Mouse (Mus musculus) testis, adult 2 months (tissue): ENCODE data around the gene Tmco5b. TPM values are rescaled to one million over a fixed set of nuclear protein-coding genes. Genes with fewer than 3 reads are reported as not detected.

Experiments
- H3K27ac ChIP-seq: fragments of 200-500 bp; 2 replicates; pipeline ENCODE4 v1.5.1; 2012; ENCODE audit warnings: low read depth, low read length; ENCODE audit not compliant: control insufficient read depth, insufficient read depth
- H3K27me3 ChIP-seq: fragments of 200-500 bp; 2 replicates; pipeline ENCODE4 v1.6.1; 2012; ENCODE audit warnings: mild to moderate bottlenecking, low read length, moderate library complexity; ENCODE audit not compliant: control insufficient read depth, insufficient read depth
- H3K36me3 ChIP-seq: fragments of 200-500 bp; 2 replicates; pipeline ENCODE4 v1.6.1; 2012; ENCODE audit warnings: mild to moderate bottlenecking, low read length; ENCODE audit not compliant: control insufficient read depth, insufficient read depth
- H3K4me1 ChIP-seq: fragments of 200-500 bp; 2 replicates; pipeline ENCODE4 v1.6.1; 2012; ENCODE audit warnings: low read length; ENCODE audit not compliant: control insufficient read depth, insufficient read depth
- H3K4me3 ChIP-seq: fragments of 200-500 bp; 2 replicates; pipeline ENCODE4 v1.5.1; 2012; ENCODE audit warnings: low read depth, mild to moderate bottlenecking, low read length, moderate library complexity, mixed read lengths; ENCODE audit not compliant: control insufficient read depth
- CTCF ChIP-seq: fragments of 200-500 bp; IDR thresholded peaks from 2 replicates; pipeline ENCODE4 v1.5.1; 2012; ENCODE audit warnings: low read depth, mild to moderate bottlenecking, inconsistent platforms, low read length, moderate library complexity; ENCODE audit not compliant: control insufficient read depth, insufficient read depth, insufficient replicate concordance
- POLR2A ChIP-seq: fragments of 200-500 bp; IDR thresholded peaks from 2 replicates; pipeline ENCODE4 v1.6.1; 2012; ENCODE audit warnings: low read depth, mild to moderate bottlenecking, inconsistent platforms, low read length, moderate library complexity; ENCODE audit not compliant: control insufficient read depth
- polyA plus RNA-seq: library from polyadenylated mRNA; depleted of rRNA; stranded (reverse); fragments of >200 nt; gene quantifications from 2 replicates; pipeline ENCODE4 v1.2.3, GENCODE M21; 2012; rRNA removed

Gene Tmco5b
- polyA plus RNA-seq: 17.2 and 20.9 TPM in 2 replicates

DNA sequence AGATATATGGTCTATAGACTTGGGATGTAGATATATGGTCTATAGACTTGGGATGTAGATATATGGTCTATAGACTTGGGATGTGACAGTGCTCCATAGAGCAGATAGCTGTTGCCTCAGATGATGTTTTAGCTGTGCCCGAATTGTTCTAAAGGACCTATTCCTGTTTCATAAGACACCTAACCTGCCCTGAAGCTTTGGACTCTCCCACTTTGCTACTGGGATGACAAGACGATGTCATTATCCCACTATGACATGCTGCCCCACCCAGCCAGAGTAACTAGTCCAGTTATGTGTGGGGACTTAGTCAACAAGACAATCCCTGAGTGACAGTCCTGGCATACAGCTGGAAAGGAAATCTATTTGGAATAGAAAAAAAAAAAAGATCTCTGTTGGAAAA lies at the start of gene Tmco5b:
Gene Tmco5b (plus strand): TSS at position 301 of the 400 bp plus-strand sequence.
- H3K36me3 ChIP-seq: no peaks in the 10 kb centered on the region
- TF ChIP-seq CTCF: no peak
- no peak for TF ChIP-seq POLR2A

GRCm38 (mm10) chr2:113236993-113237392 lies 48.5 kb upstream of the Tmco5b start:
- Histone ChIP-seq H3K27me3 (no peaks in the 10 kb centered on the region), H3K4me3 (no peak overlapping the region), H3K4me1 (no peaks in the 10 kb centered on the region), H3K27ac (no peak overlapping the region), H3K36me3 (no peaks in the 10 kb centered on the region)
- TF ChIP-seq POLR2A: no peak

More for the DNA sequence above, at the start of gene Tmco5b:
- Histone ChIP-seq H3K27me3 (no peaks in the 10 kb centered on the region), H3K4me1 (no peaks in the 10 kb centered on the region), H3K27ac (no peak within 1 kb of the TSS; the same call in 1 of the 2 replicates), H3K4me3 (peak within 1 kb of the TSS; percentile 62; the same call in 1 of the 2 replicates)

DNA sequence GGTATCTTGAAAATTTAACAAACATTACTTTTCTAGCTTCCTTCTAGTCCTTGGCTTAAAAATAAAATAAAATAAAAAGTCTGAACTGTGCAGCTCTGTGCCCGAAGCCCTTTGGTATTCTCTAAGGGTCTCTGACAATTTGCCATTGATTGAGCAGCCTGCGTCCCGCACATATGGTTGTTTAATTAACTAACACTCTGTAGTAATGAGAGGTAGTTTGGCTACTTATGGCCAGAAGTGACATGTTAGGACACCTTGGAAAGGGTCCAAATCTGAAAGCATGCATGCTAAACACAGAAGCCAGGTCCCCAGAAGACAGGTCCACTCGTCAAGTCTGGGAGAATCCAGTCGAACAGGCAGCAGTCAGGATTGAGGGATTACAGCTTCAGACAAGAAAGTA lies 46.7 kb upstream of the Tmco5b start:
- H3K27ac ChIP-seq: no peak overlapping the region
- no peak overlapping the region for H3K4me3 ChIP-seq
- H3K36me3 ChIP-seq: no peaks in the 10 kb centered on the region
- no peaks in the 10 kb centered on the region for H3K4me1 ChIP-seq
- TF ChIP-seq CTCF: no peak
- TF ChIP-seq POLR2A: no peak
- H3K27me3 ChIP-seq: no peaks in the 10 kb centered on the region

DNA sequence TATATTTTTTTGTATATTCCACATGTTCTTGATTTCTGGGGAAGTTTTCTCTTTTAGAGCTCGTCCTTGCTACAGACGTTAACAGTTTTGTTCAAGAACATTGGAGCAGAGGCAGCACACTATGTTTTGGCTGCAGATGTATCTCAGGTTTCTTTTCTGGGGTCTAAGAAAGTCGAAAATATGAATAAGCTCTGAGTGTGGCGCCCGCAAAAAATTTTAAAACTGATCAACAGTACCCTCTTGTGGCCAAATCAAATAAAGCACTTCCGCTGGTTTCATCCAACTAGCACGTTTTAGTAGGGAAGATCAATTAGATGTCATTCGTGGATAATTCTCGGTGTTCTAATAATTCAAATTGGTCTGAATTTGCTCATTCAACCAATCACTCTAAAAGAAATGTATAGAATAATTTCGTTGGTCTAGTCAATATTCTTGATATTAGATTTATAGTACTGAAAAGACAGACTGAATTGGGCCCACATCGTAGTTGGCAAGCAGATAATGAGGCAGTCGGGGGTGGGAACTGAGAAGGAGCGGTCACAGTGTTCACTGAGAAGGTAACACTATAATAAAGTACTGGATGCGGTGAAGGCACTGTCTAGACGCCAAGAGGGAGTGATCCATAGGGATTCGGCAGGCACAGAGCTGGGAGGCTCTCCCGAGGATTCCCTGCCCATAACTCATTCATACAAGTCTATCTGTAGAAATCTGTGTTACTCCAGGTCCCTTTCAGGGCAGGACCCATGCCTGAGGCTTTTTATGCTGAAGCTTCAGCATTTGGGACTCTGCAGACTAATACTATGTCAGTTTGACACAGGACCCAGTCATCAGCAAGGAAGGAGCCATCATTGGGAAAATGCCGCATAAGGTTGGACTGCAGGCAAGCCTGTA lies 17.1 kb downstream of the Tmco5b start:
- Histone ChIP-seq H3K27me3 (no peaks in the 10 kb centered on the region), H3K27ac (no peak overlapping the region), H3K4me3 (no peak overlapping the region), H3K4me1 (no peaks in the 10 kb centered on the region), H3K36me3 (no peaks in the 10 kb centered on the region)
- TF ChIP-seq CTCF (no peak), POLR2A (no peak)

DNA sequence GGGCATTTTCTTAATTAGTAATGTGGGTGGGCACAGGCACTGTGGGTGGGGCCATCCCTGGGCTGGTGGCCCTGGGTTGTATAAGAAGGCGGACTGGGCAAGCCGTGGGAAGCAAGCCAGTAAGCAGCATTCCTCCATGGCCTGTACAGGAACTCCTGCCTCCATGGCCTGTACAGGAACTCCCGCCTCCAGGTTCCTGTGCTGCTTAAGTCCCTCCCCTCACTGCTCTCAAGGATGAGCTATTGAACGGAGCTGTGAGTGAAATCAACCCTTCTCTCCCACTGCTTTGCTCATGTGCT lies 17.7 kb downstream of the Tmco5b start:
- no peak overlapping the region for H3K4me3 ChIP-seq
- H3K27ac ChIP-seq: no peak overlapping the region
- no peak for TF ChIP-seq POLR2A
- TF ChIP-seq CTCF: no peak
- no peaks in the 10 kb centered on the region for H3K4me1 ChIP-seq
- H3K27me3 ChIP-seq: no peaks in the 10 kb centered on the region
- H3K36me3 ChIP-seq: no peaks in the 10 kb centered on the region

DNA sequence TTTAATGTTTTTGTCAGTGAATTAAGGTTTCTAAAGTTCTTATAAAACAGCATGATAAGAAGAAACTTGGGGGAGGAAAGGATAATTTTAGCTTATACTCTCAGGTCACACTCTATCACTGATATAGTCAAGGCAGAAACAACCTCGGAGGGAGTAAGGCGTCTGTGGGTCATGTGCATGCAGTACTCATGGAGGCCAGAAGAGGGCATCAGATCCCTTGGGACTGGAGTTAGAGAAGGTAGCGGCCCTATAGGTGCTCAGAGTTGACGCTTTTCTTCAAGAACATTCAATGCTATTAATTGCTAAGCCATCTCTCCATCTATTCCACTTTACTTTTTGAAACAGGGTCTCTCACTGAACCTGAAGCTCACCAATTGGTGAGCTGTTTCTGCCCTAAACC lies 19.8 kb downstream of the Tmco5b start:
- TF ChIP-seq CTCF (peak; percentile 87; the same call in 1 of the 2 replicates), POLR2A (no peak)
- Histone ChIP-seq H3K27me3 (no peaks in the 10 kb centered on the region), H3K27ac (no peak overlapping the region), H3K36me3 (no peaks in the 10 kb centered on the region), H3K4me1 (no peaks in the 10 kb centered on the region), H3K4me3 (no peak overlapping the region)

DNA sequence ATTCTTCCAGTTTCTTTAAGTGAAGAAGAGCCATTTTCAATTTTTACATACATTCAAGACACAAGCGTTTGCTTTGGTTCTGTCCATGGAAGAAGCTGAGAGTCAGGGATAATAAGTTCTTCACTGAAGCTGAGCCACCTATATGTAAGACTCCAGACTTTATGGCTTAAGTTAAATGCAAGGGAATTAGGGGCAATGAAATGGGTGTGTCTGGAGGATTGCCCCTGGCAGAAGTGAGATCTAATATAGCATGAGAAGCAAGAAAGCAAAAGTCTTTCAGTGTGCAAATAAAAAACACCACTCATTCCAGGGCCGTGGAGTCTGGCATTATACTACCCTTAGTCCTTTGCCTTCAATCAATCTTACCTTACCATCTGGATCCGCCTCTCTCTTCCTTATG lies 25.7 kb downstream of the Tmco5b start:
- no peaks in the 10 kb centered on the region for H3K27me3 ChIP-seq
- TF ChIP-seq POLR2A (no peak), CTCF (no peak)

More for the DNA sequence above, 25.7 kb downstream of the Tmco5b start:
- Histone ChIP-seq H3K4me3 (no peak overlapping the region), H3K27ac (no peak overlapping the region), H3K4me1 (no peaks in the 10 kb centered on the region), H3K36me3 (no peaks in the 10 kb centered on the region)
